Mouse (Mus musculus): ENCODE results near the gene Sec24d. TPM values are rescaled to one million over a fixed set of nuclear protein-coding genes. Genes with fewer than 3 reads are reported as not detected.
A peak's percentile ranks its signal among the peaks of the same experiment; 100 is the strongest.
"Not testable (repeated sequence)": the region's sequence is repeated elsewhere in the genome, so short reads cannot be mapped to it uniquely, and the experiment has no call there.

The Sec24d gene
- polyA plus RNA-seq, 1 experiment = 35.8 TPM

- H3K4me1 ChIP-seq (ENCODE audit: control insufficient read depth, insufficient read depth, low read length) = peaks cover 15% of the 10 kb centered on the region
Measured at GRCm38 (mm10) chr3:123353183-123353582, 85.9 kb downstream of the Sec24d start.

GRCm38 (mm10) chr3:123353661-123354060 lies 86.4 kb downstream of the Sec24d start:
- TF ChIP-seq POLR2A (IDR thresholded peaks at IDR 0.05; ENCODE audit: borderline replicate concordance, low read depth, low read length) = no peak
- TF ChIP-seq CTCF (IDR thresholded peaks at IDR 0.05; ENCODE audit: low read depth, low read length) = no peak
- peaks cover 15% of the 10 kb centered on the region for H3K4me1 ChIP-seq (ENCODE audit: control insufficient read depth, insufficient read depth, low read length)
- no peak overlapping the region for H3K4me3 ChIP-seq (ENCODE audit: insufficient read depth, low read length)
- no peak overlapping the region for H3K27ac ChIP-seq (ENCODE audit: insufficient read depth, low read depth, low read length)

More at GRCm38 (mm10) chr3:123353183-123353582, 85.9 kb downstream of the Sec24d start:
- no peak overlapping the region for H3K4me3 ChIP-seq (ENCODE audit: insufficient read depth, low read length)
- TF ChIP-seq CTCF (IDR thresholded peaks at IDR 0.05; ENCODE audit: low read depth, low read length) = no peak
- no peak for TF ChIP-seq POLR2A (IDR thresholded peaks at IDR 0.05; ENCODE audit: borderline replicate concordance, low read depth, low read length)
- H3K27ac ChIP-seq (ENCODE audit: insufficient read depth, low read depth, low read length) = no peak overlapping the region

GRCm38 (mm10) chr3:123354388-123354787 lies 87.1 kb downstream of the Sec24d start:
- Histone ChIP-seq H3K27ac (ENCODE audit: insufficient read depth, low read depth, low read length) (no peak overlapping the region), H3K4me1 (ENCODE audit: control insufficient read depth, insufficient read depth, low read length) (peaks cover 15% of the 10 kb centered on the region), H3K4me3 (ENCODE audit: insufficient read depth, low read length) (no peak overlapping the region)
- TF ChIP-seq CTCF (IDR thresholded peaks at IDR 0.05; ENCODE audit: low read depth, low read length) = no peak
- no peak for TF ChIP-seq POLR2A (IDR thresholded peaks at IDR 0.05; ENCODE audit: borderline replicate concordance, low read depth, low read length)

GRCm38 (mm10) chr3:123356377-123356991 lies 89.2 kb downstream of the Sec24d start:
- peak overlapping the region; percentile 54 for H3K27ac ChIP-seq (ENCODE audit: insufficient read depth, low read depth, low read length)
- H3K4me1 ChIP-seq (ENCODE audit: control insufficient read depth, insufficient read depth, low read length) = peaks cover 15% of the 10 kb centered on the region
- H3K4me3 ChIP-seq (ENCODE audit: insufficient read depth, low read length) = no peak overlapping the region
- no peak for TF ChIP-seq CTCF (IDR thresholded peaks at IDR 0.05; ENCODE audit: low read depth, low read length)
- TF ChIP-seq POLR2A (IDR thresholded peaks at IDR 0.05; ENCODE audit: borderline replicate concordance, low read depth, low read length) = no peak

GRCm38 (mm10) chr3:123366820-123367219 lies 99.6 kb downstream of the Sec24d start:
- not testable (repeated sequence) for H3K27ac ChIP-seq (ENCODE audit: insufficient read depth, low read depth, low read length); H3K4me3 ChIP-seq (ENCODE audit: insufficient read depth, low read length); H3K4me1 ChIP-seq (ENCODE audit: control insufficient read depth, insufficient read depth, low read length)

- no peak overlapping the region for H3K4me3 ChIP-seq (ENCODE audit: insufficient read depth, low read length)
- H3K4me1 ChIP-seq (ENCODE audit: control insufficient read depth, insufficient read depth, low read length) = no peaks in the 10 kb centered on the region
- TF ChIP-seq CTCF (IDR thresholded peaks at IDR 0.05; ENCODE audit: low read depth, low read length) (no peak), POLR2A (IDR thresholded peaks at IDR 0.05; ENCODE audit: borderline replicate concordance, low read depth, low read length) (no peak)
- H3K27ac ChIP-seq (ENCODE audit: insufficient read depth, low read depth, low read length) = no peak overlapping the region
Measured at GRCm38 (mm10) chr3:123369161-123369560, 101.9 kb downstream of the Sec24d start.

- no peak overlapping the region for H3K27ac ChIP-seq (ENCODE audit: insufficient read depth, low read depth, low read length)
Measured at GRCm38 (mm10) chr3:123370927-123371326, 103.7 kb downstream of the Sec24d start.

GRCm38 (mm10) chr3:123371766-123372535 lies 104.7 kb downstream of the Sec24d start:
- H3K27ac ChIP-seq (ENCODE audit: insufficient read depth, low read depth, low read length) = no peak overlapping the region
- TF ChIP-seq POLR2A (IDR thresholded peaks at IDR 0.05; ENCODE audit: borderline replicate concordance, low read depth, low read length) (no peak), CTCF (IDR thresholded peaks at IDR 0.05; ENCODE audit: low read depth, low read length) (peak; percentile 64)
- no peaks in the 10 kb centered on the region for H3K4me1 ChIP-seq (ENCODE audit: control insufficient read depth, insufficient read depth, low read length)
- no peak overlapping the region for H3K4me3 ChIP-seq (ENCODE audit: insufficient read depth, low read length)

More at GRCm38 (mm10) chr3:123370927-123371326, 103.7 kb downstream of the Sec24d start:
- H3K4me1 ChIP-seq (ENCODE audit: control insufficient read depth, insufficient read depth, low read length) = no peaks in the 10 kb centered on the region
- H3K4me3 ChIP-seq (ENCODE audit: insufficient read depth, low read length) = no peak overlapping the region
- no peak for TF ChIP-seq POLR2A (IDR thresholded peaks at IDR 0.05; ENCODE audit: borderline replicate concordance, low read depth, low read length)
- no peak for TF ChIP-seq CTCF (IDR thresholded peaks at IDR 0.05; ENCODE audit: low read depth, low read length)

- no peak overlapping the region for H3K27ac ChIP-seq (ENCODE audit: insufficient read depth, low read depth, low read length)
- H3K4me1 ChIP-seq (ENCODE audit: control insufficient read depth, insufficient read depth, low read length) = 0 out of 2 replicates have a peak, but pooled peaks cover 5% of the 10 kb centered on the region
- no peak overlapping the region for H3K4me3 ChIP-seq (ENCODE audit: insufficient read depth, low read length)
- no peak for TF ChIP-seq CTCF (IDR thresholded peaks at IDR 0.05; ENCODE audit: low read depth, low read length)
Measured at GRCm38 (mm10) chr3:123376562-123376961, 109.3 kb downstream of the Sec24d start.

- TF ChIP-seq POLR2A (IDR thresholded peaks at IDR 0.05; ENCODE audit: borderline replicate concordance, low read depth, low read length) = no peak
- no peak for TF ChIP-seq CTCF (IDR thresholded peaks at IDR 0.05; ENCODE audit: low read depth, low read length)
- H3K4me3 ChIP-seq (ENCODE audit: insufficient read depth, low read length) = no peak overlapping the region
- H3K27ac ChIP-seq (ENCODE audit: insufficient read depth, low read depth, low read length) = no peak overlapping the region
- peaks cover 18% of the 10 kb centered on the region for H3K4me1 ChIP-seq (ENCODE audit: control insufficient read depth, insufficient read depth, low read length)
Measured at GRCm38 (mm10) chr3:123384435-123384834, 117.2 kb downstream of the Sec24d start.

Measured in bone marrow macrophage, adult 2 months (primary cell).